In genomic region chr12:108386476-108387232, GRCm38 (mm10) we compare ENCODE assay signal across 9 mouse cellular contexts. TPM values are rescaled to one million over a fixed set of nuclear protein-coding genes. Genes with fewer than 3 reads are reported as not detected.
A peak's percentile ranks its signal among the peaks of the same experiment; 100 is the strongest.
DNase-seq lines count a peak whose midpoint lies in the region; ATAC-seq lines count a peak whose summit lies in the region.
"Had no signal": no experiment of that assay in that cellular context is flagged by ENCODE, and none has a peak within 500 bp of the region (broad histone marks: within the 10 kb centered on the region; RNA-seq: fewer than 3 reads in every experiment).

No protein-coding gene starts in this region.

- H3K36me3 ChIP-seq in forebrain, embryonic 15.5 days, result no peaks in the 10 kb centered on the region
- no peaks in the 10 kb centered on the region for H3K36me3 ChIP-seq in midbrain, embryonic 15.5 days (replicated peaks)
- H3K36me3 ChIP-seq: liver, embryonic 13.5 days had no signal

- H3K4me1 ChIP-seq in forebrain, embryonic 15.5 days, result peaks cover 14% of the 10 kb centered on the region
- H3K4me1 ChIP-seq in midbrain, embryonic 15.5 days, result peaks cover 10% of the 10 kb centered on the region
- H3K4me1 ChIP-seq: liver, embryonic 13.5 days had no signal

- no peak overlapping the region for H3K4me2 ChIP-seq in forebrain, embryonic 15.5 days (replicated peaks)
- H3K4me2 ChIP-seq in midbrain, embryonic 15.5 days, result no peak overlapping the region
- H3K4me2 ChIP-seq: liver, embryonic 13.5 days had no signal

- intact Hi-C loops in left cerebral cortex, postnatal 4 days (cut with DNase I), result no loop called here
- intact Hi-C loops in heart, postnatal 14 days (cut with DNase I), result no loop called here

- peak; percentile 80 for DNase-seq in left cerebral cortex, postnatal 4 days
- DNase-seq in left cerebral cortex, adult 11 months (ENCODE audit: low spot score), result no peak
- DNase-seq in heart, postnatal 14 days, result peak; percentile 68 to 78
- no peak for DNase-seq in thymus, postnatal 4 days
- no peak for DNase-seq in frontal cortex, postnatal 10 days (ENCODE audit: low spot score in 2 of 2)
- no peak for DNase-seq in layer of hippocampus, adult 8-10 months (ENCODE audit: low spot score in 2 of 2)
- DNase-seq: liver, embryonic 13.5 days had no signal

- no peak overlapping the region for H3K9ac ChIP-seq in forebrain, embryonic 15.5 days (replicated peaks)
- no peak overlapping the region for H3K9ac ChIP-seq in midbrain, embryonic 15.5 days
- H3K9ac ChIP-seq: liver, embryonic 13.5 days had no signal

- peak; percentile 77 for ATAC-seq in forebrain, embryonic 15.5 days (replicated peaks)
- ATAC-seq in midbrain, embryonic 15.5 days (replicated peaks), result peak; percentile 58; the same call in 1 of the 2 replicates

- 24% methylated on average over 13 of the region's 13 CpGs for WGBS in forebrain, embryonic 15.5 days
- WGBS in midbrain, embryonic 15.5 days, result 54% methylated on average over 13 of the region's 13 CpGs

- peak overlapping the region; percentile 58 for H3K27ac ChIP-seq in forebrain, embryonic 15.5 days (replicated peaks)
- no peak overlapping the region for H3K27ac ChIP-seq in midbrain, embryonic 15.5 days
- H3K27ac ChIP-seq: liver, embryonic 13.5 days had no signal

- no peak overlapping the region for H3K4me3 ChIP-seq in forebrain, embryonic 15.5 days
- no peak overlapping the region for H3K4me3 ChIP-seq in midbrain, embryonic 15.5 days
- H3K4me3 ChIP-seq: liver, embryonic 13.5 days had no signal

- H3K9me3 ChIP-seq in forebrain, embryonic 15.5 days, result no peaks in the 10 kb centered on the region
- H3K9me3 ChIP-seq in midbrain, embryonic 15.5 days, result no peaks in the 10 kb centered on the region
- H3K9me3 ChIP-seq: liver, embryonic 13.5 days had no signal

- no peaks in the 10 kb centered on the region for H3K27me3 ChIP-seq in forebrain, embryonic 15.5 days
- H3K27me3 ChIP-seq in midbrain, embryonic 15.5 days (replicated peaks), result no peaks in the 10 kb centered on the region
- H3K27me3 ChIP-seq: liver, embryonic 13.5 days had no signal

RNA-seq across cellular contexts. Expression of gene Eml1, which starts 15.9 kb away (rescaled TPM):
- total RNA-seq in left cerebral cortex, postnatal 4 days (2021), result 10 to 100 TPM; 93.3 to 99.0 TPM
- 58.6 and 65.7 TPM in 2 replicates for polyA plus RNA-seq in forebrain, embryonic 15.5 days (2015; fragmentation: Nextera tagmentation; extraction: Ambion mirVana)
- total RNA-seq in heart, postnatal 14 days (2021), result 10 to 100 TPM; 81.7 to 89.8 TPM
- polyA plus RNA-seq in midbrain, embryonic 15.5 days (2015; fragmentation: Nextera tagmentation; extraction: Ambion mirVana), result 52.9 and 61.3 TPM in 2 replicates
- total RNA-seq in layer of hippocampus, adult 8-10 months (2022), result 10 to 100 TPM; 43.0 to 51.1 (median 47.0) TPM

RNA-seq across cellular contexts. Expression of gene Cyp46a1, which starts 52.5 kb away (rescaled TPM):
- total RNA-seq in left cerebral cortex, postnatal 4 days (2021), result 10 to 100 TPM; 65.7 to 78.6 TPM
- 19.8 and 22.6 TPM in 2 replicates for polyA plus RNA-seq in forebrain, embryonic 15.5 days (2015; fragmentation: Nextera tagmentation; extraction: Ambion mirVana)
- total RNA-seq in heart, postnatal 14 days (2021), result 1 to 10 TPM in 1 of 2 experiments, under 1 TPM in 1; 0.54 to 1.7 TPM
- polyA plus RNA-seq in midbrain, embryonic 15.5 days (2015; fragmentation: Nextera tagmentation; extraction: Ambion mirVana), result 23.6 and 24.9 TPM in 2 replicates
- total RNA-seq in layer of hippocampus, adult 8-10 months (2022), result 100 to 1,000 TPM; 162 to 181 (median 170) TPM

Comparison
In these comparisons a context has a peak if more than half of its experiments do, and no peak if none do; other contexts are left out.
1. DNase-seq: peak in left cerebral cortex, postnatal 4 days (single experiment) and heart, postnatal 14 days (2 of 2); none in left cerebral cortex, adult 11 months (single experiment), thymus, postnatal 4 days (single experiment), frontal cortex, postnatal 10 days (0 of 2) and layer of hippocampus, adult 8-10 months (0 of 2).
2. RNA of gene Cyp46a1, which starts 52.5 kb away (total RNA-seq): 162 to 181 TPM in layer of hippocampus, adult 8-10 months and 65.7 to 78.6 TPM in left cerebral cortex, postnatal 4 days; 0.54 to 1.7 TPM in heart, postnatal 14 days; every median in the first group is over 10 times any median in the second.